Mouse (Mus musculus) kidney, adult 2 months (tissue): Measurements from ENCODE around the gene Agpat3.

Source experiments
- CTCF ChIP-seq: fragments of 200-500 bp; conservative IDR thresholded peaks from 2 replicates; pipeline ENCODE4 v1.5.1; 2011; ENCODE audit warnings: low read depth, mild to moderate bottlenecking, control low read depth, low read length, moderate library complexity, mixed read lengths; ENCODE audit not compliant: insufficient read depth, insufficient read length
- POLR2A ChIP-seq: fragments of 200-500 bp; IDR thresholded peaks from one replicate; pipeline ENCODE4 v1.6.1; 2011; ENCODE audit warnings: low read depth, low read length, control low read depth

GRCm38 (mm10) chr10:78280486-78280885, 71.8 kb downstream of the Agpat3 start:
- TF ChIP-seq POLR2A (no peak), CTCF (no peak)
